Mouse (Mus musculus): ENCODE results near the gene Spon2. TPM values are rescaled to one million over a fixed set of nuclear protein-coding genes. Genes with fewer than 3 reads are reported as not detected.
A peak's percentile ranks its signal among the peaks of the same experiment; 100 is the strongest.

The Spon2 gene
- polyA plus RNA-seq, 1 experiment: 3.8 TPM

GRCm38 (mm10) chr5:33214723-33215122, 3.5 kb downstream of the Spon2 start:
- TF ChIP-seq POLR2A (IDR thresholded peaks at IDR 0.05; ENCODE audit: borderline replicate concordance, extremely low read depth, insufficient read depth, insufficient read length, poor library complexity, severe bottlenecking) (no peak), CTCF (IDR thresholded peaks at IDR 0.05; ENCODE audit: borderline replicate concordance, extremely low read depth, insufficient read depth, insufficient read length) (no peak)
- no peak for DNase-seq (ENCODE audit: low read depth)

- no peak for DNase-seq (ENCODE audit: low read depth)
- TF ChIP-seq POLR2A (IDR thresholded peaks at IDR 0.05; ENCODE audit: borderline replicate concordance, extremely low read depth, insufficient read depth, insufficient read length, poor library complexity, severe bottlenecking): no peak
- TF ChIP-seq CTCF (IDR thresholded peaks at IDR 0.05; ENCODE audit: borderline replicate concordance, extremely low read depth, insufficient read depth, insufficient read length): no peak
These were observed 7.0 kb downstream of the Spon2 start for GRCm38 (mm10) chr5:33211254-33211653.

- TF ChIP-seq POLR2A (IDR thresholded peaks at IDR 0.05; ENCODE audit: borderline replicate concordance, extremely low read depth, insufficient read depth, insufficient read length, poor library complexity, severe bottlenecking) (no peak), CTCF (IDR thresholded peaks at IDR 0.05; ENCODE audit: borderline replicate concordance, extremely low read depth, insufficient read depth, insufficient read length) (no peak)
- no peak for DNase-seq (ENCODE audit: low read depth)
These were observed 7.7 kb downstream of the Spon2 start for GRCm38 (mm10) chr5:33210515-33210914.

GRCm38 (mm10) chr5:33208533-33209245, 9.6 kb downstream of the Spon2 start:
- DNase-seq (ENCODE audit: low read depth): no peak
- TF ChIP-seq CTCF (IDR thresholded peaks at IDR 0.05; ENCODE audit: borderline replicate concordance, extremely low read depth, insufficient read depth, insufficient read length): no peak
- TF ChIP-seq POLR2A (IDR thresholded peaks at IDR 0.05; ENCODE audit: borderline replicate concordance, extremely low read depth, insufficient read depth, insufficient read length, poor library complexity, severe bottlenecking): no peak

GRCm38 (mm10) chr5:33207136-33207535, 11.1 kb downstream of the Spon2 start:
- TF ChIP-seq CTCF (IDR thresholded peaks at IDR 0.05; ENCODE audit: borderline replicate concordance, extremely low read depth, insufficient read depth, insufficient read length): no peak
- TF ChIP-seq POLR2A (IDR thresholded peaks at IDR 0.05; ENCODE audit: borderline replicate concordance, extremely low read depth, insufficient read depth, insufficient read length, poor library complexity, severe bottlenecking): no peak
- no peak for DNase-seq (ENCODE audit: low read depth)

GRCm38 (mm10) chr5:33206328-33206727, 11.9 kb downstream of the Spon2 start:
- DNase-seq (ENCODE audit: low read depth): no peak
- no peak for TF ChIP-seq POLR2A (IDR thresholded peaks at IDR 0.05; ENCODE audit: borderline replicate concordance, extremely low read depth, insufficient read depth, insufficient read length, poor library complexity, severe bottlenecking)
- no peak for TF ChIP-seq CTCF (IDR thresholded peaks at IDR 0.05; ENCODE audit: borderline replicate concordance, extremely low read depth, insufficient read depth, insufficient read length)

GRCm38 (mm10) chr5:33204284-33204683, 14.0 kb downstream of the Spon2 start:
- TF ChIP-seq CTCF (IDR thresholded peaks at IDR 0.05; ENCODE audit: borderline replicate concordance, extremely low read depth, insufficient read depth, insufficient read length): no peak

GRCm38 (mm10) chr5:33203691-33204242, 14.5 kb downstream of the Spon2 start:
- DNase-seq (ENCODE audit: low read depth): peak; percentile 88
- TF ChIP-seq CTCF (IDR thresholded peaks at IDR 0.05; ENCODE audit: borderline replicate concordance, extremely low read depth, insufficient read depth, insufficient read length) (peak; percentile 94), POLR2A (IDR thresholded peaks at IDR 0.05; ENCODE audit: borderline replicate concordance, extremely low read depth, insufficient read depth, insufficient read length, poor library complexity, severe bottlenecking) (no peak)

More at GRCm38 (mm10) chr5:33204284-33204683, 14.0 kb downstream of the Spon2 start:
- DNase-seq (ENCODE audit: low read depth): no peak

- DNase-seq (ENCODE audit: low read depth): no peak
- TF ChIP-seq POLR2A (IDR thresholded peaks at IDR 0.05; ENCODE audit: borderline replicate concordance, extremely low read depth, insufficient read depth, insufficient read length, poor library complexity, severe bottlenecking) (no peak), CTCF (IDR thresholded peaks at IDR 0.05; ENCODE audit: borderline replicate concordance, extremely low read depth, insufficient read depth, insufficient read length) (no peak)
These were observed 15.1 kb downstream of the Spon2 start for GRCm38 (mm10) chr5:33203171-33203565.

- DNase-seq (ENCODE audit: low read depth): no peak
- no peak for TF ChIP-seq CTCF (IDR thresholded peaks at IDR 0.05; ENCODE audit: borderline replicate concordance, extremely low read depth, insufficient read depth, insufficient read length)
- TF ChIP-seq POLR2A (IDR thresholded peaks at IDR 0.05; ENCODE audit: borderline replicate concordance, extremely low read depth, insufficient read depth, insufficient read length, poor library complexity, severe bottlenecking): no peak
These were observed 15.6 kb downstream of the Spon2 start for GRCm38 (mm10) chr5:33202516-33203170.

- TF ChIP-seq POLR2A (IDR thresholded peaks at IDR 0.05; ENCODE audit: borderline replicate concordance, extremely low read depth, insufficient read depth, insufficient read length, poor library complexity, severe bottlenecking): no peak
- no peak for TF ChIP-seq CTCF (IDR thresholded peaks at IDR 0.05; ENCODE audit: borderline replicate concordance, extremely low read depth, insufficient read depth, insufficient read length)
- DNase-seq (ENCODE audit: low read depth): no peak
These were observed 16.6 kb downstream of the Spon2 start for GRCm38 (mm10) chr5:33201697-33202096.

GRCm38 (mm10) chr5:33200071-33200470, 18.2 kb downstream of the Spon2 start:
- TF ChIP-seq POLR2A (IDR thresholded peaks at IDR 0.05; ENCODE audit: borderline replicate concordance, extremely low read depth, insufficient read depth, insufficient read length, poor library complexity, severe bottlenecking) (no peak), CTCF (IDR thresholded peaks at IDR 0.05; ENCODE audit: borderline replicate concordance, extremely low read depth, insufficient read depth, insufficient read length) (no peak)
- DNase-seq (ENCODE audit: low read depth): no peak

Data from brain, embryonic 14.5 days (tissue).